Mouse (Mus musculus): ENCODE results near the gene Nfyb.

DNA sequence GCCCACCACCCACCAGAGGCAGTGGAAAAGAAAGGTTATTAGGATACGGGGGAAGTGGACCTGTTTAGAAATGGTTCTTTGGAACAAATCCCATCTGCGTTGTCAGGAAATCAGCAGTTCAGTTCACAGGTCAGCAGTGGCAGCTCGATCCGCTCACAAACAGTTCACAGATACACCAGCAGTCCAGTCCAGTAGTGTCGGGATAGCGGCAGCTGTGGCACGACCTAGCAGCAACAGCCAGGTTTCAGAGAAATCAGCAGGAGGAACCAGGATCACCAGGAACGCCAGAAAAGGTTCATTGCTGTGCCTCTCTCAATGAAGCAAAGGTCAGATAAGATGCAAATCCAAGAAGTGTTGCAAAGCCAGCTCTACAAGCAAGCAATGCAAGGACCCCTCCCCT is 42.5 kb upstream of the Nfyb start:
- TF ChIP-seq GATA1 (IDR thresholded peaks at IDR 0.05; ENCODE audit: borderline replicate concordance, low read length) (no peak), FLI1 (IDR thresholded peaks at IDR 0.05; ENCODE audit: low read length) (no peak)

Data from megakaryocyte, embryonic 14.5 days (primary cell).